Mouse (Mus musculus) large intestine, adult 2 months (tissue): ENCODE measurements around the gene Dnajb11. TPM values are rescaled to one million over a fixed set of nuclear protein-coding genes. Genes with fewer than 3 reads are reported as not detected.

Experiments
- DNase-seq: peaks from one replicate; pipeline ENCODE4 v3.0.0-alpha.2; 2012; ENCODE audit warnings: low read depth, low spot score
- WGBS: fragments of 180-500 bp; shearing (Covaris S2); methylation state at CpG from one replicate; pipeline ENCODE4 v1.1.7; 2018; 5-methylcytosine and 5-hydroxymethylcytosine counted together
- polyA plus RNA-seq: library from polyadenylated mRNA; depleted of rRNA; stranded (reverse); fragments of >200 nt; gene quantifications from 2 replicates; pipeline ENCODE4 v1.2.3, GENCODE M21; 2012

Dnajb11 gene
- polyA plus RNA-seq, 1 experiment: 30.4 TPM

DNA sequence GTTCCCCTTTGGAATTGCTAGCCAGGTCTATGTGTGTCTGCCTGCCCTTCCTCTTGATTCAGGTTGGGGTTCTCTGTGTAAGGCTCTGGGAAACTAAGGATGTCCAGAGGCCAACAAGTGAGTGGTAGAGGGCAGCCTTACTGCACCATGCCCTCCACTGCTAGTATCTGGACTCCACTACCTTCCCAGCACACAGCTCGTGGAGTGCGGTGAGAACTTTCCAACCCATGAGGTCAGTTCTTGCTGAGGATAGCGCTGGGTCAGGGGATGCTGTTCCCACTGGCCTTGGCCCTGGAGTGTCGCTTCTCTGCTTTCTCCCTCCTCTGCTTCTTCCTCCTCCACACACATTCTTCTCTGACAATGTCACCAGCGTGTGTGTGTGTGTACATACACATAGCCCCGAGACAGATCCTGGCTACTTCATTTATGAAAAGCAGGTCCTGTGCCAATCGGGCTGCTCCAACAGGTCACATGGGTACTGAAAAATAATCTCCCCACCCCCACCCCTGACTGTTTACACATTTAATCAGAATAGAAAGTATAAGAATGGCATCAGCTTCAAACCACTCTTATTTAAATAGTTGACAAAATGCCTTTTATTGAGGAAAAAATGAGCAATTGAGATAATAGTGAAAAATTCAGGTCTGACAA, 22.4 kb downstream of the Dnajb11 start:
- WGBS: 62% methylated on average over 7 of the region's 7 CpGs
- no peak for DNase-seq

DNA sequence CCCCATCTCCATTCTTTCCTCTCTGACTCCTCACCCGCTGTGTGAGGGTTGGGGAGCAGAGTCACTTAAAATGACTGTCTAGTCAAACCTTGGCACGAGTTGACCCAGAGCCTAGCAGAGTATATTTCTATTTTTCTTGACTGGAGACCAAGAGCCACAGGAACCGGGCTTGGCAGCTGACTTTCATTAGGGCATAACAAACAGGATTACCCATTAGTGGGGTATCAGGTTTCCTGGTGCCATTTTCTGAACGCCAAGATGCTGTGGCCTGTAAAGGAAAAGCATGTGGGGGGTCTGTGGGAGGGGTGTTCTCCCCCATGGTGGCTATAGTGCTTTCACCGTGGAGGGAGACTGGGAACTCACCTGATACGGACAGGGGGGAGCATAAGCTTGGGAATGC, 23.3 kb downstream of the Dnajb11 start:
- no peak for DNase-seq
- WGBS: 40% methylated on average over 6 of the region's 6 CpGs

DNA sequence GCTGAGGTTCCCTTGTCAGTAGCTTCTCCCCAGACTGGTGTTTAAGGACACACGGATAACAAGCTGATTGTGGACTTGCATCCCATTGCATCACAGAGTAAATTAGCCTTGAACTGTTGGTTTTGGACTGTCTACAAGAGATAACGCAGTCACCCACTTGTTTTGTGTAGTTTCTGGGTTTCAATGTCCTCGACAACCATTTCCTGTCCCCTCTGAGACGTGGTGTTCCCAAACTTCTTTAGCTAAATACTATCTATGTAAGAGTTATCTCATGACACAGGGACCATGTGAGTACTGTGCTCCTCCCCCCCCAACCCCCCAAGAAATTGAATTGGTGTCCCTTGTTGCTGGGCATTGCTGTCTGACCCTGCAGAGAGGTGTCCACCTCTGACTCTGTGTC, 23.8 kb downstream of the Dnajb11 start:
- 27% methylated on average over 4 of the region's 4 CpGs for WGBS
- DNase-seq: no peak

DNA sequence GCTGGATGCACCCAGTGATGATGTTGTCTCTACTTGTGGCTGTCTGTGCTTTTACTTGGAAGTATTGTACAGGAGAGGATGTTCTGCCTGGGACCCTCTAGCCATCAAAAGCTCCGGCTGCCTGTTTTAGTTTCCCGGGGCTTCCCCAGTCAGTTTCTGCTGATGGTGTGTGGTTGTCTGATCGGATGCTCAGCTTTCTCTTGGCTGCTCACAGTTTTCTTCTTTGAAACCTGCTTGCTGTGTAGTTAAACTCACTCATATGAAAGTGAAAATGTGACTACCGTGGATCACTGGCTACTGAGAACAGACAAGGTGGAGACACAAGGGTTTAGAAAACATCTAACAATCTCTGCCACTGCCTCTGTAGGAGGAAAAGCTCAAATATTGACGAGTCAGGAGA, 25.8 kb downstream of the Dnajb11 start:
- WGBS: 72% methylated on average over 5 of the region's 5 CpGs
- no peak for DNase-seq

DNA sequence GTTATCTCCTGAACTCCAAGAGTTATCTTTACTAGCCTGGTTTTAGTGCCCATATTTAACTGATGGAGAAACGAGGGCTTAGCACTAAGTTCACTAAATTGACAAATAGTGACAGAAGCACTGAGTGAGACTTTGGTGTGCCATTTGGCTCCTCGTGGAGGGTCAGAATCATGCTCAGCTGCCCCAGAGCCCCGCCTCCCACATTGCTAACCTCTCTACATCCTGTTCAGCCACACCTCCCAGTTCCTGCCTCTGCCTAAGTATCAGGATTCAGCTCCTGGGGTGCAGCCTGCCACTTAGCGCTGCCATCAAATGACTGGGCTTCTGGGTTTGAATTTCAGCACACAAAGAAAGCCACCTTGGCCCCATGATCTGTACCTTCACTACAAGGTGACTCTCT, 27.7 kb downstream of the Dnajb11 start:
- DNase-seq: no peak
- WGBS: 11% methylated on average over 4 of the region's 4 CpGs

DNA sequence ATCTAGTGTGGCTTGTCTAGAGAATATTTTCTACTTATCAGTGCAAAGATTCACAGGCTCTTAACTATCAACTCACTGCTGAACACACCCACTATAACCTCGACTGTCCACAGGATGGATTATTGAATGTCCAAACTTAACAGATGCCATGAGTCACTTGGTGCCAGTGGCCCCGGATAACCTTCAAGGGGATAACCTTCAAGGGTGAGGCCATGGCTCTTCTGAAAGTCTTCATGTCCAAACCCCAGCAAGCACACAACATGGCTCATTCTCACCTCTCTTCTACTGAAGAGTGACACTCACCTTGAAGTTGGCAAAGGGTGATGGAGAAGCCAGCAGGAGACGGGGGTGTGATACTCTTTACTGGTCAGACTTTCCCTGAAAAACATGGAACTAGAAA, 29.1 kb downstream of the Dnajb11 start:
- WGBS: 53% methylated on average over 3 of the region's 3 CpGs
- no peak for DNase-seq

DNA sequence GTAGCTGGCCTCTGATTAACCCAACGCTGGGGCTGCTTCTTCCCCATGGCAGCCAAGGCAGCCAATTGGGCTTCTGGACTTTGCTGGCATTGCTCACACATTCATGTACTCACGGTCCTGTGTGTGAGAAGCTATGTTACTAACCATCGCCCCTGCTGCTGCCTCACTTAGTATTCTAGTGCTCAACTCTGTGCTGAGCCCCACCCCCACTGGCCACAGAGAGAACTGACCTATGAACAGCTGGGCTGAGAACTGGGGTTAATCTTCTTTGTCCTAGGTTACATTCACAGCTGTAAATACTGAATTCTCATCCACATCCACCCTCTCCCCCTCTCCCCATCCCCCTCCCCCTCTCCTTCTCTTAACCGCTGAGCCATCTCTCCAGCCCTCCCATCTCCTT, 31.2 kb downstream of the Dnajb11 start:
- no peak for DNase-seq
- 86% methylated on average over 4 of the region's 4 CpGs for WGBS

DNA sequence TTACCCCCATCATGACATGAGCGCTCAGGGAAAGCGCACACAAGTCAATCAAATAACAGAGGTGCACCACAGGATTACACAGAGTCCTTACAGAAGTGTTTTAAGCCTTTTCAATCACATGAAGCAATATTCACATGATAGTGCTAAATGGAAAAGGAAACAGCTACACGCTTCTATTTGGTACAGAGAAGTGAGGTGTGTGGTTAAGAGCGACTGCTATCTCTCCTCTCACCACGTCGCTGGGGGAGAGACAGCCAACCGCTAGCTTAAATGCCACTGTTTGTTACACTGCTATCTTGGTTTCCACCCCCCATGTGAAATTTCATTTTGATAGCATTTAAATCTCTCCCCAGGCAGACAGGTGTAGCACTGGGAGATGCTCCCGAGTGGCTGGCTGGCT, 32.1 kb downstream of the Dnajb11 start:
- no peak for DNase-seq
- 79% methylated on average over 8 of the region's 8 CpGs for WGBS

DNA sequence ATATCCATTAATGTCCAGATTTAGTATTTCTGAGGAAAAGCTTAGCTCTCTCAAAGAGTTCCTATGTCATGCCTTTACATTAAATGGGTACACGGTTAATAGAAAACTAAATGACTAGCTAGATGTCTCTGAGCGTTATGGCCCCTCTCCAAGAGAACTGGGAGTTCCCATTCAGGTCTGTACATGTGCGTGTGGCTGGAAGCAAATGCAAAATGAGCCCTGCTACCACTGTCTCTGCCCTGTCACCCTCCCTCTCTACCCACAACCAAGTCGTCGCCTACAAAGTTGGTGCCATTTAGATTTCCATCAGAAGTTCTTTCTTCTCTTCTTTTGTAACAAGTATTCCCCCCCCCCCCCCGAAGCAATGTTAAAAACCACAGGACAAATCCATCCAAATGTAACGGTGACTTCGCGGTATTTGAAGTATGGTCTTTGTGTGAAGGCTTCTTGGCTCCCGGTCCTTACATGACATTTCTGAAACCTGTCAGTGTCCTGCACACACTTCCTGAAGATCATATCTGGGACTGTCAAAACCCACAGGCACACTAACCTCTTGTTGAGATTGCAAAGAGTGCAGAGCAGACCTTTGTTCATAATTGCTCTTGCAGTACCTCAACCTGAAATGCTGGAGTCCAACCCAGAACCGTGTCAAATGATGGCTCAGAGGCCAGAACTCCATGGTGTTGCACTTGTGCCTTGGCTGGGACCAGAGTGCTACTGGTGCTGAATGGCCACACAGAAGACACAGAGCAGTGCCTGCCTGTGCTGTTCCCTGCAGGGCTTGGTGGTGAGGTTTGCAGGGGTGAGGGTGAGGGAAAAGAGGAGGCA, 33.3 kb downstream of the Dnajb11 start, which contains the start of gene Ahsg:
Gene Ahsg, plus strand, starts transcription at position 595 of the 828 bp plus-strand sequence.
- DNase-seq: no peak
- WGBS: 79% methylated on average over 11 of the region's 11 CpGs

DNA sequence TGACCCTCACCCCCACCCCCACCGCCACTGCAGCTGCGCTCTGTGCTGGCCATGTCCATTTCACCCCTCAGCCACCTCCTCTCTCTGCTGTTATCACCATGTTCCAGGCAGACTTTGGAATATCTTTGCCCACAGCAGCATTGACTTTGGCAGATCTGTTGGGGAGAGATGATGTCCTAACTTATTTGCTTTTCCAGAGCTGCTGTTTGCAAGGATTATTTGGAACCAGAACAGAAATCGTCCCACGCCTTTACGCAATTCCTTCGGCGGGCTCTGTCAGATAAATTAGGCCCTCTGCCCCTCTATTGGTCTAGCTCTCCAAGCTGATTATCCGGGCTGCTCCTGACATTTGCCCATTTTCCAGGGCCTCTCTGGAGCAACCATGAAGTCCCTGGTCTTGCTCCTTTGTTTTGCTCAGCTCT, 34.1 kb downstream of the Dnajb11 start:
- no peak for DNase-seq
- WGBS: 87% methylated on average over 8 of the region's 8 CpGs

DNA sequence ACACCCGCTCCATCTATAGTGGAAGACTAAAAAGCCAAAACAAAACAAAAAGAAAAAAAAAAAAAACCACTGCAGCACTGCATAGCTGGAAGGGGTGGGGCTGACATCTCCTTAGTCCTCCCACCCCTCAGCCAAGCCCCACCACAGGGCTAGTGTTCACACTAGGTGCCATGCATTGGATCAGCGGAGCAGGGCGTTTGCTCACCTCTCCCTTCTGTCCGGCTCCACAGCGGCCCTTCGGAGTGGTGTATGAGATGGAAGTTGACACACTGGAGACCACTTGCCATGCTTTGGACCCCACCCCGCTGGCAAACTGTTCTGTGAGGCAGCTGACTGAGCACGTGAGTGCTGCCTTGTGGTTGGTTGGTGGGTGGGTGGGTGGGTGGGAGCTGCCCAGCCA, 36.5 kb downstream of the Dnajb11 start:
- DNase-seq: no peak
- WGBS: 84% methylated on average over 8 of the region's 8 CpGs

DNA sequence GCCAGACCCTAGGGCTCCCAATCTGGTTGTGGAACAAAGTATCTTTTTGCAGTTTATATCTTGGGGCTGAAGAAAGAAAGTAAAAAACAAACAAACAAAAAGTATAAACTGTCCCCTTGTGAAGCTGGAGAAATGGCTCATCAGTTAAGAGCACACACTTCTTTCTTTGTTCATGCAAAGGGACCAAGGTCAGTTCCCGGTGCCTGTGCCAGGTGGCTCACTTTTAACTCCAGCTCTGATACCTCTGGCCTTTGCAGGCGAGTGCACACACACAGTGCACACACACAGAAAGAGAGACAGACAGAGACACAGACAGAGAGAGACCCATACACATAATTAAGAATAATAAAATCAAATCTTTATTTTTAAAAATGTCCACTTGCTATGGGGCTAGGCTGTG, 39.0 kb downstream of the Dnajb11 start:
- DNase-seq: no peak
- 18% methylated on average over 2 of the region's 2 CpGs for WGBS

DNA sequence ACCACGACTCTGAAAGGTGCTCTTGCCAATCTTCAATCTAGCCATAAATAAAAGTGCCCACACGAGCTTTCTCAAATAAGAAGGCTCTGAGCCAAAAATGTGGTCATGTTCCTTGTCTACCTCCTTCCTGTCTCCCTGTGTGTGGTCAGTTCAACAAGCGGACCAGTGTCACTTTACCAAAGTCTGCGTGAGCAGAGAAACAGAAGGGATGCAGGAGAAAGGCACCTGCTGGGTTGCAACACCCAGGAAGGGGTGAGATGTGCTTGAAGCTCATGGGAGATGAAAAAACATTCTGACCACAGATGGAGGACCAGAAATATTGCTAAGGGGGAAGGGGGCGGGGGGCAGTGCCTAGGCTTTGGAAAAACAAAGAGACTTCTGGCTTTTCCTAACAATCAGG, 41.7 kb downstream of the Dnajb11 start:
- no peak for DNase-seq
- 42% methylated on average over 5 of the region's 5 CpGs for WGBS

DNA sequence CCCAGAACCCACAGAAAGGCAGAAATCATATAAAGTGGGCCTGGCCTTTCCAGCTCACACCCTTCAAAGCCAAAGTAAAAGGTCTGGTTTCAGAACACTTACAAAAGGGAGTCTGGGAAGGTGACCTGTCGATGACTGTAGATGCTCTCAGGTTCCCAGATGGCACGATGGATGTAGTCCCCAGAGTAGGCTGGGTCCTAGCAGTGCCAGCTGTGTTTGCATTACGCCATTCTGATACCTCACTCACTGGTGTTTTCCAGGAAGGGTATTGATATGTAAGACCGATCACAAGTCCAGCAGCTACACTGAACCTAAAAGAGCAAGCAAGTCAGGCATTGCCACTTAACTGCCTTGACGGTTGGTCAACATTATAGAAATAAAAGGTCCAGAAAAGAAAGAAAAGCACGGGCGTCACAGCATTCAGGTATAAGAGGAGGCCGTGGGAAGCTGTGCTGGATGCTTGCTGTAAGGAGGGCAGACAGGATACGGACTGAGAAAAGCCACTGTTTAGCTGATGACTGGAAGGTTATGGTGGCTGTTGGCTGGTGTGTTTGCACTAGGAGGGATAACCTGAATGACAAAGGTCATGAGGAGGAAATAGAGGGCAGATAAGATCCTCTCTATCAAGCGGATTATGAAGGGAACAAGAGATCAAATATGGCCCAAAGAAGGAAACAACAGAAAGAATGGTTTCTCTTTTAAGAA, 42.4 kb downstream of the Dnajb11 start:
- WGBS: 65% methylated on average over 10 of the region's 10 CpGs
- no peak for DNase-seq

DNA sequence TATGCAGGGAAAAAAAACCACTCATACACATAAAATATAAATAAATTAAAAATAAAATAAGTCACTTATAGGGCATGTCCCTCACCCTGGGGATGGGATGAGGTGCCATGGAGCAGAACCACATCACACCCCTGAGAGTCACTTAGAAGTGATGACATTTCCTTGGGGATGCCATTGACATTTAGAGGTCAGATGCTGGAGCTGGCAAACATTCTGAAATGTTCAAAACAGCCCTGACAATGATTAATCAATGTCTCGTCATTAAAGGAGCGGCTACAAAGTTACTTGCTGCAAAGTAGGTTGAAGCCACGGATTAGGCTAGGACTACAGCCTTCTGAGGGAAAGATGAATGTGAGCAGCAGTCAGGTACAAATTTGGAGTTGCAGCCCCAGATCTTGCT, 43.7 kb downstream of the Dnajb11 start:
- 70% methylated on average over 3 of the region's 3 CpGs for WGBS
- no peak for DNase-seq

DNA sequence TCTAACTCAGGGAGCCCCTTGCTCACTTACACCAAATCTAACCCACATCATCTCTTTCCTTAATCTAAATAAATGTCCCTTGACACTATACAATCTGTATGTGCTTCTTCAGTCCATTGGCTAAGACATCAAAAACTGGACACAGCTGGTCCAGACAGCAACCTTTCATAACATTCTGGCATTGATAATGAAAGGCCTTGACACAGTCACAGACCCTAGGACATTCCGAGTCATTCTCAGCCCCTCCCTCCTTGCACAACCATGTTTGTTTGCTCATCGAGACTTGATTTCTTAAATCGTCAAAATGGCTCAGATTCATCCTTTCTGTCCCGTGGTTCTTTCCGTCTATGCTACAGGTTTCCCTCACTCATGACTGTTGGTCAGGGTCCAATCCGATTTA, 51.6 kb downstream of the Dnajb11 start:
- WGBS: 86% methylated on average over 6 of the region's 6 CpGs
- DNase-seq: no peak

DNA sequence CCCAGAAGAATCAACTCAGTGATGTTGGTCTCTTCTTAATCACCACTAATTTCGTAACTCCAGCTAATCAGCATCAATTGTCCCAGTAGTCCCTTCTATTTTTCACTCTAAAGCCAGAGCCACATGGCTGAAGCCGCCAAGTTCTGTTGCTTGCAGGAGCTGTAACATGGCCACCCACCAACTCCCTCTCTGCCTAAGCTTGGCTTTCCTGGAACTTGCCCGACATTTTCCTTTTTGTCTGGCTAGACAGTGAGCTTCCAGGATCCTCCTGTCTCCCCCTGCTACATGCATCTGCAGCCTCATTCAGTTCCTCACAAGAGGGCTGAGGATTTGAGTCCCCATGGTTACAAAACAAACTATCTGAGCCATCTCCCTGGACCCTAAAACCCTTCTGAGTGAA, 54.3 kb downstream of the Dnajb11 start:
- WGBS: 72% methylated on average over 3 of the region's 3 CpGs
- no peak for DNase-seq

DNA sequence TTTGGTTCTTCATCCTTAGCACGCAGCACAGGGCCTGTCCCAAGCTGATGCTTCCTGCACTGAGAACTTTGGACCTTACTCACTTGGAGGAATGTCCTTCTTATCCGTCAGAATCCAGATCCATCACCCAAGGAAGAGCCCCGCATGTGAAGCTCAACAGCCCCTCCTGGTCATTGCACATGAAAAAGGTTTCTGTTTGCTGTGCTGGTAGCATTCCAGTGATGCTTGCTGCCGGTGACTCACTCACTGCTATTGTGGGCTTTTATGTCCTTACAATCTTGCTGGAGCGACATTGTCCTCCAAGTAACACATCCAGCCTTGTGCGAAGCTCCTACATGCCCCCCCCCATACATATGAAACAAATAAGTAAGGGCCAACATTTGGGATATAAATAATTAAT, 55.2 kb downstream of the Dnajb11 start:
- WGBS: 51% methylated on average over 6 of the region's 6 CpGs
- no peak for DNase-seq

DNA sequence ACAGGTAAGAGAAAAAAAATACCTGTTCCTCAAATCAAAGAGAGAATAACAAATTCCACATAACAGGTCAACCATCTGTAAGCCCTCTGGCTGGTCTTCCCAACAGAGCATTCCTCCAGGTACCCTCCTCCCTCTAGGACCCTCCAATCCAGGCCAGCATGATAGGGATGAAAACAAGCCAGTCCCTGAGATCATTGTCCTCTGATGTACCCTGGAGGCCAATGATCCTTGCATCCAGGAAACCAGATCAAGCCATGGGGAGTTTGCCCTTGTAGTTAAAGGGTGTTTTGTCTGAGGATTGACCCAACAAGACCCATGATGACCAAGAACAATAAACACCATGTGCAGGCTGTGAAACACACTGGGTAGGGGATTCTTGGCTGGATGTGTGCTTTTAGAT, 56.6 kb downstream of the Dnajb11 start:
- DNase-seq: no peak

DNA sequence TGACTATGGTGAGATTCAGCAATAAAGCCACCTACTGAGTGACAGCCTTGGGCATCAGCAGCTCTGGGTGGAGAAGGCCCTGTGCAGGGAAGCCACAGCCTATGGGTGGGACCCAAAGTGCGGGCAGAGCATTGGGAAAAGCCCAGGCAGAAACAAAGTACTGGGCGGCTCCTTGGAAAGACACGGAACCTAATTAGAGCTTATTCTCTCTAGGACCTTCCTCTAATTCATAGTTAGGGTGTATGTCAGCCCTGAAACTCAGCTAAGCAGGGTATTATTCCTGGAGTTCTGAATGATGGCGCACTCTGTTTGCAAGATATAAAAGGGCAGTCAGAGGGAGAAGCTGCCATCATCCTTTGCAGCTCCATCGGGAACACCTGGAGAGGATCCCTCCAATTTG, 60.4 kb downstream of the Dnajb11 start, which contains the start of gene Fetub:
Gene Fetub, plus strand, starts transcription at position 301 of the 400 bp plus-strand sequence.
- DNase-seq: no peak
- 79% methylated on average over 5 of the region's 5 CpGs for WGBS
